Mouse (Mus musculus) ovary, postnatal 36 days (tissue): ENCODE measurements around the gene Srgap3.

Experiments
- DNase-seq: peaks from one replicate; pipeline ENCODE4 v3.0.0; 2022; ENCODE audit warnings: low spot score, mixed read lengths

The Srgap3 gene

DNA sequence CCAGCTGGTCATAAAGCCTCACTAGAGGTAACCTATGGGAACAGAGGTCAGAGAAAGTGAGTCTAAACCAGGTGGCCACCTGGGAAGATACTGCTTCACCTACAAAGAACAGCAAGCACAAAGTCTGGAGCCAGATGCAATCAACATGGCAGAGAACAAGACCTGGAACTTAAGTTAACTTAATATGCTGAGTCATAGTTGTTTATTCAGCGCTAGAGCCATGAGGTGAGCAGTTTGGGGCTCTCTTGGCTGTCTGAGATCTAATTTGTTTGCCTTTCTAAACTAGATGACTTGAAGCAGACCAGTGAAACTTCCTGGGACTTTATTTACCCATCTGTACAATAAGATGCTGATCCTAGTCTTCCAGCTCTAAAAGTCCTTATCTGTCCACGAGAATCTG, 263.0 kb downstream of the Srgap3 start:
- DNase-seq: no peak
